Mouse (Mus musculus): ENCODE data around the gene Clec5a. TPM values are rescaled to one million over a fixed set of nuclear protein-coding genes. Genes with fewer than 3 reads are reported as not detected.

Gene Clec5a
- polyA plus RNA-seq (2021; fragmentation: Nextera tagmentation) = 5.5 and 7.8 TPM in 2 replicates
- long read RNA-seq, experiment 1, transcript Clec5a-202 (6 exons, 3,747 nt) = major isoform, 6 of 7 reads
- long read RNA-seq, experiment 1, partial matches to known transcripts = 1 of 7 reads
- long read RNA-seq, experiment 1, other reads (novel, unspliced or antisense) = 0 of 7 reads
- long read RNA-seq, experiment 2, transcript Clec5a-202 (6 exons, 3,747 nt) = major isoform, 7 of 10 reads
- long read RNA-seq, experiment 2, partial matches to known transcripts = 0 of 10 reads
- long read RNA-seq, experiment 2, other reads (novel, unspliced or antisense) = 2 of 10 reads

DNA sequence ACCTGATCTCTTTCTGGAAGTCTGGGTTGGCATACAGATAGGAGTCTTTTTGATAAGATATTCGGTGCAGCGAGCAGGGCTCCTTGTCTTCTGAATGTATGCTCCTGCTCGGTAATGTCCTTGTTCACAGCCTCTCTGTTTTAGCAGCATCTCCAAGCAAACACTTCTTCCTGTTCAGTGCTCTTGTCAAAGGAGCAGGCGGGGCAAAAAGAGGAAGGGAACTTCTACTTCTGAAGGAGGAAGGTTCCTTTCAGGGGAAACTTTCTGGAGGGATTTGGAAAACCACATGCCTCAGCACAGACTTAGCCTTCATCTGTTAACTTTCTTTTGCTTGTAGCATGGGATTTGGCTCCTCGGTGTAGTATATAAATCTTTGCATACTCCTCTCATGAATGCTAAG lies at the start of gene Clec5a:
Gene Clec5a, minus strand, starts transcription at position 177 of the 400 bp plus-strand sequence.

GRCm38 (mm10) chr6:40628406-40629000 lies 42.9 kb upstream of the Clec5a start, which contains the start of gene Mgam:
Mgam (plus strand) TSS chr6:40628831.

DNA sequence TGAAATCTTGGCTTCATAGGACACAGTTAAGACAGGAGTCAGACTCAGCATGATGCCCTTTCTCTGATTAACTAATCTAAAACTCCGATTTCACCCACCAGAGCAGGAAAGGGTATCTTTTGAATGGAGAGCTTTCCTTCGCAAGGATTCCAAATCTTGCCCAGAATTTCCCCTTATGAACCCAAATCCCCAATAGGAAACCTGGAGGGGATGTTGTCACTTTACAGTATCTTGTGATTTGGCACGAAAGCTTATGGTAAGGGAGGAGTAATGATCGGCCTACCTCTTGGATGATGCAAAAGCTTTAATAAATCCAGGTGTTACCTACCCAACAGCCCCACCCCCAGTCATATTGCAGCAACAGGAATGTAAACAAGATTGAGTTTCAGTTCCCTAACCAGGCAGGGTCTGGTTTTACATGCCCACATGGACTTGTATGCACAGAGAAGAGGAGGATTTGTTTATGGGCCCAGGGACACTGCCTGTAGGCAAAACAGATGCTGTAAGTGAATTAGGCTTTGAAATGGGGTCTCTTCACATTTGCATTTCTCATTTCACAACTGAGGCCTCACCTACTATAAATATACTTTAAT lies 27.7 kb upstream of the Clec5a start, which contains the start of gene Tas2r138:
Gene Tas2r138, minus strand, starts transcription at position 51 of the 593 bp plus-strand sequence.

DNA sequence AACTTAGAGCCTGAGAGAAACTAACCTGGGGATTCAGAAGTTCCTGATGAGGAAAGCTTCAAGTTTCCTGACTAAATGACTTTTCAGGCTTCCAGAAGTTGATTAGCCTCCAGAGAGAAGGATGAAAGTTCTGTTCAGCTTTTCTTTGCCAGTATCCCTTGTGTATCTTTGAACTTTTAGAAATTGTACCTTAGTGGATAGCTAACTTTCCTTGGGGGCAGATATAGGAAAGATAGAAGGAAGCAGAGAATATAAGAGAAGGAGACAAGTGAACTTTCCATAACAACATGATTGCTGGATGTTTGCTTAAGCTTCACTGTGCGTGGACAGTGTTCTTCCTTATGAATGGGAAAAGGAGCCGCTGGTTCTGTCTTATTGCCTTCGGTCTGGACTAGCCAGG lies 16.4 kb downstream of the Clec5a start, which contains the start of gene Olfr460:
Gene Olfr460, plus strand, starts transcription at position 301 of the 400 bp plus-strand sequence.

DNA sequence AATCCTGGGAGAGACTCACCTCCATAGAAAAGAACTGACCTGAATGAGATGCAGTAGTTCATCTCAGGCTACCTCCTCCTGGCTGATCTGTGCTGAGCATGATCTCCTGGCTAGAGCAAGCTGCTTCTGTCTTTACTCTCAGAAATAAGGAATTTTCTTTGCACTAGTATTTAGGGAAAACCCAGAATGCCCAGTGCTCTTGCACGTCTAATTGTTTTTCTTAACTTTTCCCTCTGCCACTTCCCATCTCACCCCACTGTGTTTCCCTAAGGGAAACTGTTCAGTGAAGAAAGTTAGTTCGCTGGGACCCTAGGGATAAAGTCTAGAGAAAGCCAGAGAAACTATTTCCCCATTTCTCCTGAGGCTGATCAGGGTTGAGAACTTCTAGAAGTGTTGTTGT lies 30.7 kb downstream of the Clec5a start, which contains the start of gene Olfr461:
Gene Olfr461, minus strand, starts transcription at position 101 of the 400 bp plus-strand sequence.

Other genes with a start within 250 kb of the Clec5a start
- gene E330009J07Rik, start 149.7 kb downstream of the Clec5a start, polyA plus RNA-seq (2021; fragmentation: Nextera tagmentation) = 6.2 and 9.9 TPM in 2 replicates
- not detected in 2 replicates for gene Wee2, start 146.7 kb downstream of the Clec5a start, polyA plus RNA-seq (2021; fragmentation: Nextera tagmentation)
- gene Ssbp1, start 114.5 kb downstream of the Clec5a start, polyA plus RNA-seq (2021; fragmentation: Nextera tagmentation) = 49.0 and 76.6 TPM in 2 replicates
- gene Tas2r137, start 94.6 kb downstream of the Clec5a start, polyA plus RNA-seq (2021; fragmentation: Nextera tagmentation) = not detected in 2 replicates
- not detected in 2 replicates for gene Tas2r108, start 92.3 kb downstream of the Clec5a start, polyA plus RNA-seq (2021; fragmentation: Nextera tagmentation)
- gene Prss37, start 66.3 kb downstream of the Clec5a start, polyA plus RNA-seq (2021; fragmentation: Nextera tagmentation) = not detected in 2 replicates
- not detected in 2 replicates for gene Olfr461, start 30.8 kb downstream of the Clec5a start, polyA plus RNA-seq (2021; fragmentation: Nextera tagmentation)
- not detected in 2 replicates for gene Olfr460, start 16.3 kb downstream of the Clec5a start, polyA plus RNA-seq (2021; fragmentation: Nextera tagmentation)
- not detected in 2 replicates for gene Tas2r138, start 27.5 kb upstream of the Clec5a start, polyA plus RNA-seq (2021; fragmentation: Nextera tagmentation)
- not detected in 2 replicates for gene Mgam, start 43.0 kb upstream of the Clec5a start, polyA plus RNA-seq (2021; fragmentation: Nextera tagmentation)

Data from left cerebral cortex, adult 6 months (tissue).